Mouse (Mus musculus) erythroblast, adult 5-6 weeks (primary cell): ENCODE measurements around the gene Ggct. TPM values are rescaled to one million over a fixed set of nuclear protein-coding genes. Genes with fewer than 3 reads are reported as not detected.

ENCODE experiments used
- ATAC-seq: replicated peaks from 2 replicates; pipeline ENCODE4 v1.8.0; 2016; ENCODE audit warnings: moderate number of reproducible peaks, mild to moderate bottlenecking, moderate TSS enrichment, inconsistent platforms; ENCODE audit not compliant: poor library complexity, low FRiP score, severe bottlenecking
- total RNA-seq, 2 experiments: library from RNA; stranded (forward) in 1 of 2; stranded (reverse) in 1 of 2; fragments of 150-400 nt in 1 of 2; fragments of 200-764, 138-1000 nt in 1 of 2; gene quantifications; 2 replicates each; pipeline versions ENCODE4 v1.2.3 to v1.2.4; 2015 to 2017; ENCODE audit warnings: low replicate concordance in 2 of 2

Ggct gene
- total RNA-seq, 2 experiments from 2014 or later = 0.96 to 4.8 TPM

GRCm38 (mm10) chr6:55001320-55001719, 8.6 kb upstream of the Ggct start:
- no peak for ATAC-seq

GRCm38 (mm10) chr6:54997726-54998125, 5.0 kb upstream of the Ggct start:
- ATAC-seq = no peak

GRCm38 (mm10) chr6:54996361-54996760, 3.6 kb upstream of the Ggct start:
- ATAC-seq = no peak

- ATAC-seq = no peak
These were observed 609 bp downstream of the Ggct start for GRCm38 (mm10) chr6:54992141-54992540.

- ATAC-seq = no peak
These were observed 1.6 kb downstream of the Ggct start for GRCm38 (mm10) chr6:54991189-54991588.

GRCm38 (mm10) chr6:54988141-54988540, 4.6 kb downstream of the Ggct start:
- no peak for ATAC-seq

GRCm38 (mm10) chr6:54984096-54984495, 8.7 kb downstream of the Ggct start:
- ATAC-seq = no peak

GRCm38 (mm10) chr6:54983526-54984050, 9.2 kb downstream of the Ggct start:
- ATAC-seq = no peak

- no peak for ATAC-seq
These were observed 13.3 kb downstream of the Ggct start for GRCm38 (mm10) chr6:54979426-54979825.

GRCm38 (mm10) chr6:54975616-54976015, 17.1 kb downstream of the Ggct start:
- ATAC-seq = no peak

- ATAC-seq = no peak
These were observed 18.2 kb downstream of the Ggct start for GRCm38 (mm10) chr6:54974501-54974900.

- no peak for ATAC-seq
These were observed 19.9 kb downstream of the Ggct start for GRCm38 (mm10) chr6:54972929-54973211.

GRCm38 (mm10) chr6:54972111-54972928, 20.4 kb downstream of the Ggct start, which contains the start of gene Nod1:
TSS of gene Nod1 (minus strand) at chr6:54972612.
- ATAC-seq = peak; percentile 74

GRCm38 (mm10) chr6:54971731-54972110, 21.0 kb downstream of the Ggct start:
- ATAC-seq = no peak

GRCm38 (mm10) chr6:54970506-54970905, 22.2 kb downstream of the Ggct start:
- ATAC-seq = no peak

- no peak for ATAC-seq
These were observed 22.9 kb downstream of the Ggct start for GRCm38 (mm10) chr6:54969801-54970200.

- ATAC-seq = no peak
These were observed 25.2 kb downstream of the Ggct start for GRCm38 (mm10) chr6:54967591-54967990.

GRCm38 (mm10) chr6:54965234-54965633, 27.5 kb downstream of the Ggct start:
- ATAC-seq = no peak

- no peak for ATAC-seq
These were observed 28.0 kb downstream of the Ggct start for GRCm38 (mm10) chr6:54964755-54965154.

- no peak for ATAC-seq
These were observed 29.2 kb downstream of the Ggct start for GRCm38 (mm10) chr6:54963599-54963998.

GRCm38 (mm10) chr6:54957655-54958054, 35.1 kb downstream of the Ggct start:
- no peak for ATAC-seq

GRCm38 (mm10) chr6:54956425-54956824, 36.3 kb downstream of the Ggct start:
- ATAC-seq = no peak
